Mouse (Mus musculus) G1E (cell line): ENCODE data around the gene Dusp11.
"Not testable (repeated sequence)": the region's sequence is repeated elsewhere in the genome, so short reads cannot be mapped to it uniquely, and the experiment has no call there.

Experiments used
- CTCF ChIP-seq: IDR thresholded peaks from 2 replicates; pipeline ENCODE4 v1.5.1; 2012; ENCODE audit warnings: low read depth, low read length, inconsistent platforms, mixed read lengths
- GATA1 ChIP-seq: IDR thresholded peaks from 2 replicates; pipeline ENCODE4 v1.6.1; 2012; ENCODE audit warnings: borderline replicate concordance, low read length, inconsistent platforms, mixed read lengths
- GATA2 ChIP-seq: IDR thresholded peaks from 2 replicates; pipeline ENCODE4 v1.6.1; 2012; ENCODE audit warnings: low read depth, low read length, inconsistent platforms, borderline replicate concordance
- POLR2AphosphoS5 ChIP-seq: IDR thresholded peaks from 2 replicates; pipeline ENCODE4 v1.6.1; 2012; ENCODE audit warnings: low read depth, low read length, inconsistent platforms; ENCODE audit not compliant: insufficient replicate concordance
- TAL1 ChIP-seq: conservative IDR thresholded peaks from 2 replicates; pipeline ENCODE4 v1.6.1; 2012; ENCODE audit warnings: low read depth, low read length, inconsistent platforms, mixed read lengths

DNA sequence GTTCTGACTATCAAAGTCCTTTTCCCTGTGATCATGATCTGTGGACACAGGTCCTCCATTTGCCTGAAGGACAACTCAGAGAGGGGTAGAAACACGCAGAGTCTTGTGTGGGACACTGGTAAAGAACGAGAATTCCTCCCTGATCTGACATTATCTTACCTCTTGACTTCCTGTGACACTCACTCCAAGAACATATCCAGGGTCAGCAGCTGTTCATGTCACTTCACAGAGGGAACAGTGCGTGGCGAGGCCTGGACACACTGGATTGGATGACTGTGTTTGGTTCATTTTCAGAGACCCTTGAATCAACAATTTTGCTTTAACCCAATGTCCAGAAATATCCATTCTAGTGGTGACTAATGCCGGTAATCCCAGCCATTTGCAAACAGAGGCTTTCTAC, 28.1 kb upstream of the Dusp11 start:
- TF ChIP-seq GATA1, CTCF, TAL1, GATA2, POLR2AphosphoS5: not testable (repeated sequence)
